Mouse (Mus musculus) spleen, adult 2 months (tissue): ENCODE results near the gene Gm17304. TPM values are rescaled to one million over a fixed set of nuclear protein-coding genes. Genes with fewer than 3 reads are reported as not detected.

ENCODE experiments used
- DNase-seq, 2 experiments: peaks; one replicate each; pipeline versions ENCODE4 v3.0.0 to v3.0.0-alpha.2; 2012 to 2021; ENCODE audit warnings: low spot score in 2 of 2, low read depth in 1 of 2
- H3K27ac ChIP-seq: fragments of 200-500 bp; 2 replicates; pipeline ENCODE4 v1.5.1; 2012; ENCODE audit warnings: low read length, inconsistent platforms; ENCODE audit not compliant: insufficient read depth
- H3K27me3 ChIP-seq: fragments of 200-500 bp; 2 replicates; pipeline ENCODE4 v1.6.1; 2012; ENCODE audit warnings: mild to moderate bottlenecking, moderate library complexity, low read length, inconsistent platforms; ENCODE audit not compliant: control insufficient read depth, insufficient read depth
- H3K36me3 ChIP-seq: fragments of 200-500 bp; 2 replicates; pipeline ENCODE4 v1.6.1; 2012; ENCODE audit warnings: mild to moderate bottlenecking, low read length, inconsistent platforms; ENCODE audit not compliant: control insufficient read depth, insufficient read depth
- H3K4me1 ChIP-seq: fragments of 200-500 bp; 2 replicates; pipeline ENCODE4 v1.6.1; 2011; ENCODE audit warnings: inconsistent platforms; ENCODE audit not compliant: control insufficient read depth, insufficient read depth, insufficient read length
- H3K4me3 ChIP-seq: fragments of 200-500 bp; 2 replicates; pipeline ENCODE4 v1.5.1; 2011; ENCODE audit warnings: mild to moderate bottlenecking, inconsistent platforms; ENCODE audit not compliant: insufficient read depth, insufficient read length; ENCODE audit errors: extremely low read depth
- CTCF ChIP-seq: fragments of 200-500 bp; IDR thresholded peaks from 2 replicates; pipeline ENCODE4 v1.5.1; 2011; ENCODE audit warnings: mild to moderate bottlenecking, inconsistent platforms; ENCODE audit not compliant: insufficient read depth, insufficient read length, insufficient replicate concordance; ENCODE audit errors: extremely low read depth
- POLR2A ChIP-seq: fragments of 200-500 bp; IDR thresholded peaks from 2 replicates; pipeline ENCODE4 v1.6.1; 2011; ENCODE audit warnings: low read depth, low read length, inconsistent platforms
- WGBS: fragments of 180-500 bp; shearing (Covaris S2); methylation state at CpG from one replicate; pipeline ENCODE4 v1.1.7; 2018; 5-methylcytosine and 5-hydroxymethylcytosine counted together
- polyA plus RNA-seq: library from polyadenylated mRNA; depleted of rRNA; stranded (reverse); fragments of >200 nt; gene quantifications from 2 replicates; pipeline ENCODE4 v1.2.3, GENCODE M21; 2012

The Gm17304 gene
- polyA plus RNA-seq, 1 experiment, result not detected

DNA sequence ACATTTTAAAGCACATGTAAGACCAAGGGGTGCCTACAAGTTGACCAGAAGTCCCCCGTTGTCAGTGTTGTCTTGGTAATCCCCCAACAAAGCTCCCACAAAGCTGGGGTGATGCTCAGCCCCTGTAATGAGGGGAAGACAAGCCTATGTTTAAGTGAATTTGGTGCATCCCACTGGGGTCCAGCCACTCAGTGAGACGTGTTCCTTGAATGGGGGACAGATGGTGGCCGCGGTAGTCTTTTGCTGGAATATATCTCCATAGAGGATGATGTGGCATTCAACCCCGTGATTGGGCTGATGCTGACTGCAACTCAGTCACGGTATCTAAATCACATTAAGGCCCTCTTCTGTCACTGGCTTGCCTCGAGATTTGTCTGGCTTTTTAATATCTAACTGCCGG lies 9.4 kb upstream of the Gm17304 start:
- WGBS, result 97% methylated on average over 8 of the region's 8 CpGs
- TF ChIP-seq POLR2A, result no peak
- no peak for TF ChIP-seq CTCF
- H3K4me1 ChIP-seq, result no peaks in the 10 kb centered on the region
- no peak for DNase-seq
- no peaks in the 10 kb centered on the region for H3K27me3 ChIP-seq
- no peak overlapping the region for H3K4me3 ChIP-seq
- no peak overlapping the region for H3K27ac ChIP-seq
- H3K36me3 ChIP-seq, result peaks cover 3% of the 10 kb centered on the region; the same call in 1 of the 2 replicates

DNA sequence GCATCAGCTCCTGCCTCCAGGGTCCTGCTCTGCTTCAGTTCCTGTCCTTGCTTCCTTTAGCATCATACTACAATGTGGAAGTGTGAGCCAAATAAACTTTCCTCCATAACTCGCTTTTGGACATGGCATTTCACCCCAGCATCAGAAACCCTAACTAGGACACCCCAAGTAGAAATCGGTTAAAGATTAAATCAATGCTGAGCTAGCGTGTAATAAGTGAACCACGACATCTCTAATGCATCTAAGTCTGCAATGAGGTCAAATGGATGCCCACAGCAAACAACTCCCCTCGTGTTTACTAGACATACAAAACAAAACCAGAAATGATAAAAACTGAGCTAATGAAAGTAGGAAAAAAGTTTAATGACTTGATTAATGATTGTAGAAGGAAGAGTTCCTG lies 4.5 kb upstream of the Gm17304 start:
- no peak for TF ChIP-seq POLR2A
- no peak for TF ChIP-seq CTCF
- DNase-seq, result no peak
- WGBS, result 92% methylated on average over 5 of the region's 5 CpGs
- Histone ChIP-seq H3K4me3 (no peak overlapping the region), H3K27ac (no peak overlapping the region), H3K27me3 (no peaks in the 10 kb centered on the region), H3K4me1 (no peaks in the 10 kb centered on the region), H3K36me3 (0 out of 2 replicates have a peak, but pooled peaks cover 1% of the 10 kb centered on the region)

DNA sequence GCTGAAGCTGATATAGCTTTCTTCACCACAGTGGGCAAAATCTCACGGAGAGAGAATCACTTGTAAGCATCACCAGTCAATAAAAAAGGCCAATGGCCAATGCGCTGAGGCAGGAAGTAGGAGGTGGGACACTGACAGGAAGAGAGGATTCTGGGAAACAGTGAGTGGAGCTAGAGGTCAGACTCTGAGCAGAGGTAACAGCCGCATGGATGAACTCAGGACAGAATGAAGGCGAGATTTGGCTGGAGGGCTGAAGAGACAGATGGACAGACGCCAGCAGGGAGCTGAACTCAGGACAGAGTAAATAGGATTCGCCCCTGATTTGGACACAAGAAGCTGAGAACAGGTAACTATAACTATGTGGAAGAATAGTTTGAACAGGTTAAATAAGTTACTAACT lies 3.8 kb upstream of the Gm17304 start:
- 0 out of 2 replicates have a peak, but pooled peaks cover 1% of the 10 kb centered on the region for H3K36me3 ChIP-seq
- no peaks in the 10 kb centered on the region for H3K27me3 ChIP-seq
- H3K4me1 ChIP-seq, result no peaks in the 10 kb centered on the region
- WGBS, result 95% methylated on average over 6 of the region's 6 CpGs
- no peak for DNase-seq
- TF ChIP-seq CTCF (no peak), POLR2A (no peak)
- H3K4me3 ChIP-seq, result no peak overlapping the region
- no peak overlapping the region for H3K27ac ChIP-seq

DNA sequence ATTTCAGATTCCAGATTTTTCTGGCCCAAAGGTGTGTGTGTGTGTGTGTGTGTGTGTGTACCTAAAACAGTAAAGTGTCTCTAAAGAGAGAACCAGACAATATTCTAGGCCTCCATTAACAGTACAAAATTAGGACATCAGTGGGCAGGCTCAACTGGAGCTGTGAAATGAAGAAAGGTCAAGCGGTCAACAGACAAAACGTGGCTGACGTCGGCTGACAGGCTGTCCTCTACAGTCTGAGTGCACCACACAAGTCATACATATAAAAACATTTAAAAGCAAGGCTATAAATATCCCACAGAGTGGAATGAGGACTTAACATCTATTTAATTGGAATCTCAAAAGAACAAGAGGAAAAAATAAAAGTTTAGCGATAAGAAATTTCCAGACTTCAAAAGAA lies 1.8 kb upstream of the Gm17304 start:
- H3K4me3 ChIP-seq, result no peak overlapping the region
- WGBS, result 94% methylated on average over 5 of the region's 5 CpGs

DNA sequence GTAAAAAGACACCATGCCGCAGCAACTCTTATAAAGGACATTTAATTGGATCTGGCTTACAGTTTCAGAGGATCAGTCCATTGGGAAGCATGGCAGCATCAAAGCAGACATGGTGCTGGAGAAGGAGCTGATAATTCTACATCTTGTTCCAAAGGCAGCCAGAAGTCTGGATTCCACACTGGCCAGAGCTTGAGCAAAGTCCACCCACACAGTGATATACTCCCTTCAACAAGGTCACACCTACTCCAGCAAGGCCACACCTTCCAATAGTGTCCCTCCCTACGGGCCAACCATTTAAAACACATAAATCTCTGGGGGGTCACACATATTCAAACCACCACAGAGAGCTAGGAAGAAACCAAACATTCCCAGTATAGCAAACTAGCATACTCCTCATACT lies 3.3 kb downstream of the Gm17304 start:
- TF ChIP-seq CTCF (no peak), POLR2A (no peak)
- Histone ChIP-seq H3K27me3 (no peaks in the 10 kb centered on the region), H3K36me3 (no peaks in the 10 kb centered on the region), H3K4me3 (no peak overlapping the region), H3K27ac (no peak overlapping the region), H3K4me1 (no peaks in the 10 kb centered on the region)
- WGBS, result 93% methylated on average over 2 of the region's 2 CpGs
- DNase-seq, result no peak

More for the DNA sequence above, 1.8 kb upstream of the Gm17304 start:
- TF ChIP-seq CTCF (no peak), POLR2A (no peak)
- DNase-seq, result no peak
- no peak overlapping the region for H3K27ac ChIP-seq
- 0 out of 2 replicates have a peak, but pooled peaks cover 1% of the 10 kb centered on the region for H3K36me3 ChIP-seq
- H3K4me1 ChIP-seq, result no peaks in the 10 kb centered on the region
- H3K27me3 ChIP-seq, result no peaks in the 10 kb centered on the region

DNA sequence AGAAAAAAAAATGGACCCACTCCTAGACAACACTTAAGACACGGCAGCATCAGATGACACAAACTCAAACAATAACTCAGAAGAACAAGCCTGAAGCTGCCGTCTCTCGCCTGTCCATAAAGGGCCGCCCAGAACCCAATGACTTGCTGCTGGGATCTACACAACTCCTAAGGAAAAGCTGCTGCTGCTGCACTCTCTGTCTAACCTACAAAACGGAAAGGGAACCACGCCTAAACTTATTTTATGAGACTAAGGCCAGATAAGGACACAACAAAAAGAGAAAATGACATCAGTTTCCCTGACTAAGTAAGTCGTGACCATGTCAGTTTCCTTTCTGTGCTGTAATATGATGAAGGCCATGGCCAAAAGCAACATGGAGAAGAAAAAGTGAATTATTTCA lies 5.7 kb downstream of the Gm17304 start:
- H3K4me3 ChIP-seq, result no peak overlapping the region
- H3K27me3 ChIP-seq, result no peaks in the 10 kb centered on the region
- 84% methylated on average over 7 of the region's 7 CpGs for WGBS
- TF ChIP-seq POLR2A, result no peak
- TF ChIP-seq CTCF, result no peak
- no peak overlapping the region for H3K27ac ChIP-seq
- no peak for DNase-seq
- peaks cover 4% of the 10 kb centered on the region for H3K36me3 ChIP-seq
- H3K4me1 ChIP-seq, result no peaks in the 10 kb centered on the region

DNA sequence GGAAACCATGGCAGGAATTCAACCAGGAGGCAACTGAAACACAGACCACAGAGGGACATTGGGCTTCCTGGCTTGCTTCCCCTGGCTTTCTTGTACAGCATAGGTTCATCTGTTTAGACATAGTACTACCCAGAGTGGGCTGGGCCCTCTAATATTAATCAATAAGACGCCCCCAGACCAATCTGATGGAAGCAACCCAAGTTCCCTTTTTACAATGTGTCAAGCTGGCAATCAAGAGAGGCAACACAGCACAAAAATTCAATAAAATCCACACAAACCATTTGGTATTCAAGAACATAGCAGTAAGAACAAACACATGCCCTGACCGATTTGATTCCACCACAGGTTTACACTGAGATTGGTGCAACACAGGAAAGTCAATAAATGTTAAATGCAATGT lies 6.1 kb downstream of the Gm17304 start:
- 94% methylated on average over 2 of the region's 2 CpGs for WGBS
- TF ChIP-seq CTCF (no peak), POLR2A (no peak)
- Histone ChIP-seq H3K4me3 (no peak overlapping the region), H3K4me1 (no peaks in the 10 kb centered on the region), H3K27ac (no peak overlapping the region), H3K36me3 (peaks cover 4% of the 10 kb centered on the region), H3K27me3 (no peaks in the 10 kb centered on the region)
- DNase-seq, result no peak
